Mouse (Mus musculus) neutrophil, adult 59 days (primary cell): ENCODE results near the gene Trrap. TPM values are rescaled to one million over a fixed set of nuclear protein-coding genes. Genes with fewer than 3 reads are reported as not detected.

Experiments
- total RNA-seq, 2 experiments: library from RNA; stranded (reverse); gene quantifications; 1 replicate in 1 of 2; 2 replicates in 1 of 2; pipeline ENCODE4 v1.2.4; 2023

The Trrap gene
- 10 to 100 TPM; 90.0 to 98.7 TPM for total RNA-seq

DNA sequence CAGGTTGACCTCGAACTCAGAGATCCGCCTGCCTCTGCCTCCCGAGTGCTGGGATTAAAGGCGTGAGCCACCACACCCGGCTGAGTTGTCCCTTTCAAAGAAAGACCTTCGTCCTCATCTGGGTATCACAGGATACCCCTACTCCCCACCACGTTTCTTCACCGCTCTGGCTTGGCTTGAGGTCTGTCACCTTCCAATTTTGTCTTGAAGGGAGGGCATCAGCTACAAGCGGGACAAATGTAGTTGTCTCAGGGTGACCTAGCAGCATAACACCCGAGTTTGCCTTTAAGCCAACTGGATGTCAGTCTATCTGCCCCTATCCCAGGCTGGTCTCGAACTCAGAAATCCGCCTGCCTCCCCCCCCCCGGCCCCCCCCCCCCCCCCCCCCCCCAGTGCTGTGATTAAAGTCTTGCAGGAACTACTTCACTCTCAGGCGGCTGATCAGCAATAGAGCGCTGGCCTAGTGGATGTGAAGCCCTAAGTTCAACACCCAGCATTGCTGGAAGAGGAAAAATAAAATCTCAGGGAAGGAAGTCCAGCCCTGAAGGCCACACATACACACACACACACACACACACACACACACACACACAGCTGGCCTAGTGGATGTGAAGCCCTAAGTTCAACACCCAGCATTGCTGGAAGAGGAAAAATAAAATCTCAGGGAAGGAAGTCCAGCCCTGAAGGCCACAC lies at the start of gene Trrap:
TSS of gene Trrap (plus strand) at position 627 of the 693 bp plus-strand sequence.

DNA sequence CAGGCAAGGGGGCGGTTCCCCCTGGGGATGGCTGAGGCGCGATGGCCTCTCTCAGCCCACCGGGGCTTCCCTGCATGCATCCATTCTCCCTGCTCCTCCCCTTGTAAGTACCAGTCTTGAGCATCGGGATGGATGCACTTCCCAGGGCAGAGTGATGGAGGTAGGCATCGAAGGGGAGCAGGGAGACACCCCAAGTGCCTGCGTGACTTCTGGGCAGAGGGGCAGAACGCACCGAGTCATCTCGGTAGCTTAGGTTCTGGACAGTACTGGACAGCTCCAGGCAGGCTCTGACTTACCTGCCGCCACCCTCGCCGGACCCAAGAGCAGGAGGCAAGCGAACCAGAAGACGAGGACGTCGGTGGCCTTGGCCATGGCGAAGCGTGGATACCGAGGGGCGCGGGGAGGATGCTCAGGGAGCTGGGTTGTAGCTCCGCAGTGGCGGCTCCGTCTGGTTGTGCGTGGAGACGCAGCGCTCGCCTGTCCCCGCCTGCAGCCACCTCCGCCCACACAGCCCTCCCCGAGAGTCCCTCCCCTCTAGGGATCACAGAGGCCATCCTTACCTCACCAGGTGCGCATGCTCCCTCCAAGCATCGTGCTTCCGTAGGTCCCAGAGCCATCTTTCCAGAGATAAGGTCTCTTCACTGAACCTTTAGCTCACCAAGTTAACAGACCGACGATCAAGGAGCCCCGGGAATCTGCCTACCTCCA lies 6.2 kb upstream of the Trrap start, which contains the start of gene Tmem130:
TSS of gene Tmem130 (minus strand) at position 658 of the 708 bp plus-strand sequence.

Other genes with a start within 250 kb of the Trrap start
- not detected for gene Nptx2, start 221.8 kb upstream of the Trrap start, total RNA-seq
- gene Tmem130, start 5.9 kb upstream of the Trrap start, total RNA-seq: not detected
- 10 to 100 TPM; 11.9 to 13.4 TPM for gene Smurf1, start 198.1 kb downstream of the Trrap start, total RNA-seq